Mouse (Mus musculus) liver, embryonic 12.5 days (tissue): ENCODE measurements around the gene Ap5b1. TPM values are rescaled to one million over a fixed set of nuclear protein-coding genes. Genes with fewer than 3 reads are reported as not detected.

Experiments used
- ATAC-seq: fragments of 200-750 bp; cut with Nextera tagmentation; 2 replicates; pipeline ENCODE4 v1.8.0; 2017; ENCODE audit warnings: moderate number of reproducible peaks, mild to moderate bottlenecking, moderate library complexity
- H3K27ac ChIP-seq: fragments of 300-500 bp; sonication (generic); 2 replicates; pipeline ENCODE4 v1.5.1; 2016; ENCODE audit warnings: mild to moderate bottlenecking
- H3K27me3 ChIP-seq: fragments of 300-500 bp; sonication (generic); replicated peaks from 2 replicates; pipeline ENCODE4 v1.6.1; 2016; ENCODE audit warnings: mild to moderate bottlenecking, moderate library complexity
- H3K36me3 ChIP-seq: fragments of 300-500 bp; sonication (generic); 2 replicates; pipeline ENCODE4 v1.6.1; 2016; ENCODE audit warnings: mild to moderate bottlenecking, moderate library complexity
- H3K4me1 ChIP-seq: fragments of 300-500 bp; sonication (generic); 2 replicates; pipeline ENCODE4 v1.6.1; 2016
- H3K4me2 ChIP-seq: fragments of 300-500 bp; sonication (generic); 2 replicates; pipeline ENCODE4 v1.6.1; 2016; ENCODE audit warnings: mild to moderate bottlenecking, moderate library complexity
- H3K4me3 ChIP-seq: fragments of 300-500 bp; sonication (generic); 2 replicates; pipeline ENCODE4 v1.5.1; 2016; ENCODE audit warnings: mild to moderate bottlenecking, moderate library complexity
- H3K9ac ChIP-seq: fragments of 300-500 bp; sonication (generic); 2 replicates; pipeline ENCODE4 v1.6.1; 2016; ENCODE audit warnings: mild to moderate bottlenecking, moderate library complexity
- H3K9me3 ChIP-seq: fragments of 300-500 bp; sonication (generic); replicated peaks from 2 replicates; pipeline ENCODE4 v1.6.1; 2016; ENCODE audit warnings: mild to moderate bottlenecking, moderate library complexity
- WGBS: fragments of 180-500 bp; shearing (Covaris S2); methylation state at CpG from one replicate; pipeline ENCODE4 v1.1.7; 2016; ENCODE audit not compliant: insufficient replicate concordance; 5-methylcytosine and 5-hydroxymethylcytosine counted together
- polyA plus RNA-seq: library from polyadenylated mRNA; unstranded; fragments of >200 nt; fragmentation: Nextera tagmentation; extraction: Ambion mirVana; gene quantifications from 2 replicates; pipeline ENCODE4 v1.2.1, GENCODE M21; 2016

Ap5b1 gene
- polyA plus RNA-seq, 1 experiment from 2014 or later: 3.4 TPM

GRCm38 (mm10) chr19:5568470-5569140 is 780 bp downstream of the Ap5b1 start:
- peak overlapping the region; percentile 81 for H3K4me3 ChIP-seq
- 6% methylated on average over 27 of the region's 27 CpGs for WGBS
- peaks cover 24% of the 10 kb centered on the region for H3K36me3 ChIP-seq
- ATAC-seq: peak; percentile 14
- no peaks in the 10 kb centered on the region for H3K9me3 ChIP-seq
- H3K27ac ChIP-seq: peak overlapping the region; percentile 93
- H3K4me1 ChIP-seq: peaks cover 41% of the 10 kb centered on the region
- peak overlapping the region; percentile 83 for H3K9ac ChIP-seq
- peaks cover 41% of the 10 kb centered on the region for H3K27me3 ChIP-seq
- H3K4me2 ChIP-seq: peak overlapping the region; percentile 98

- ATAC-seq: no peak
- H3K4me2 ChIP-seq: peak overlapping the region; percentile 98
- no peaks in the 10 kb centered on the region for H3K9me3 ChIP-seq
- H3K27ac ChIP-seq: no peak overlapping the region
- no peak overlapping the region for H3K4me3 ChIP-seq
- 79% methylated on average over 10 of the region's 10 CpGs for WGBS
- peaks cover 32% of the 10 kb centered on the region for H3K27me3 ChIP-seq
- peak overlapping the region; percentile 83; the same call in 1 of the 2 replicates for H3K9ac ChIP-seq
- H3K36me3 ChIP-seq: peaks cover 24% of the 10 kb centered on the region
- peaks cover 41% of the 10 kb centered on the region for H3K4me1 ChIP-seq
Observed at GRCm38 (mm10) chr19:5569521-5569920, 1.7 kb downstream of the Ap5b1 start.

- Histone ChIP-seq H3K27me3 (peaks cover 21% of the 10 kb centered on the region), H3K36me3 (peaks cover 24% of the 10 kb centered on the region), H3K27ac (no peak overlapping the region), H3K9ac (no peak overlapping the region), H3K9me3 (no peaks in the 10 kb centered on the region), H3K4me2 (peak overlapping the region; percentile 98), H3K4me3 (no peak overlapping the region), H3K4me1 (peaks cover 41% of the 10 kb centered on the region)
- ATAC-seq: no peak
- 86% methylated on average over 32 of the region's 32 CpGs for whole genome bisulfite sequencing
Observed at GRCm38 (mm10) chr19:5570353-5571246, 2.8 kb downstream of the Ap5b1 start.

- Histone ChIP-seq H3K36me3 (peaks cover 24% of the 10 kb centered on the region), H3K9ac (no peak overlapping the region), H3K27ac (peak overlapping the region; percentile 66), H3K4me2 (no peak overlapping the region), H3K4me1 (peaks cover 34% of the 10 kb centered on the region), H3K9me3 (no peaks in the 10 kb centered on the region), H3K4me3 (no peak overlapping the region), H3K27me3 (peaks cover 9% of the 10 kb centered on the region)
- no peak for ATAC-seq
- 47% methylated on average over 5 of the region's 5 CpGs for WGBS
Observed at GRCm38 (mm10) chr19:5571831-5572230, 4.0 kb downstream of the Ap5b1 start.

GRCm38 (mm10) chr19:5572331-5573125 is 4.7 kb downstream of the Ap5b1 start:
- no peak overlapping the region for H3K4me3 ChIP-seq
- peak overlapping the region; percentile 66 for H3K27ac ChIP-seq
- H3K36me3 ChIP-seq: peaks cover 24% of the 10 kb centered on the region
- 0 out of 2 replicates have a peak, but pooled peaks cover 6% of the 10 kb centered on the region for H3K27me3 ChIP-seq
- WGBS: 69% methylated on average over 19 of the region's 19 CpGs
- H3K4me1 ChIP-seq: peaks cover 28% of the 10 kb centered on the region
- H3K4me2 ChIP-seq: no peak overlapping the region
- no peaks in the 10 kb centered on the region for H3K9me3 ChIP-seq
- no peak for ATAC-seq
- no peak overlapping the region; the same call in 1 of the 2 replicates for H3K9ac ChIP-seq

- WGBS: 78% methylated on average over 1 of the region's 1 CpGs
- H3K4me2 ChIP-seq: no peak overlapping the region
- H3K9ac ChIP-seq: no peak overlapping the region
- no peak overlapping the region for H3K27ac ChIP-seq
- peaks cover 10% of the 10 kb centered on the region for H3K36me3 ChIP-seq
- peaks cover 9% of the 10 kb centered on the region for H3K4me1 ChIP-seq
- no peaks in the 10 kb centered on the region for H3K9me3 ChIP-seq
- peaks cover 9% of the 10 kb centered on the region; the same call in 1 of the 2 replicates for H3K27me3 ChIP-seq
- no peak for ATAC-seq
- H3K4me3 ChIP-seq: no peak overlapping the region
Observed at GRCm38 (mm10) chr19:5575336-5575735, 7.5 kb downstream of the Ap5b1 start.

GRCm38 (mm10) chr19:5579971-5580370 is 12.1 kb downstream of the Ap5b1 start:
- 67% methylated on average over 4 of the region's 4 CpGs for WGBS
- Histone ChIP-seq H3K9ac (no peak overlapping the region), H3K4me2 (no peak overlapping the region), H3K27ac (no peak overlapping the region), H3K4me3 (no peak overlapping the region), H3K36me3 (no peaks in the 10 kb centered on the region), H3K27me3 (peaks cover 17% of the 10 kb centered on the region; the same call in 1 of the 2 replicates), H3K9me3 (no peaks in the 10 kb centered on the region), H3K4me1 (no peaks in the 10 kb centered on the region)
- ATAC-seq: no peak

- ATAC-seq: no peak
- H3K9ac ChIP-seq: no peak overlapping the region
- WGBS: 58% methylated on average over 6 of the region's 6 CpGs
- no peak overlapping the region for H3K4me2 ChIP-seq
- peaks cover 1% of the 10 kb centered on the region; the same call in 1 of the 2 replicates for H3K4me1 ChIP-seq
- no peak overlapping the region for H3K4me3 ChIP-seq
- no peaks in the 10 kb centered on the region for H3K9me3 ChIP-seq
- no peak overlapping the region for H3K27ac ChIP-seq
- H3K27me3 ChIP-seq: peaks cover 23% of the 10 kb centered on the region; the same call in 1 of the 2 replicates
- H3K36me3 ChIP-seq: no peaks in the 10 kb centered on the region
Observed at GRCm38 (mm10) chr19:5580776-5581175, 13.0 kb downstream of the Ap5b1 start.

- WGBS: 62% methylated on average over 2 of the region's 2 CpGs
- no peak overlapping the region for H3K9ac ChIP-seq
- H3K27me3 ChIP-seq: peaks cover 25% of the 10 kb centered on the region; the same call in 1 of the 2 replicates
- H3K27ac ChIP-seq: no peak overlapping the region
- no peak overlapping the region for H3K4me3 ChIP-seq
- peaks cover 3% of the 10 kb centered on the region; the same call in 1 of the 2 replicates for H3K4me1 ChIP-seq
- no peaks in the 10 kb centered on the region for H3K9me3 ChIP-seq
- H3K4me2 ChIP-seq: no peak overlapping the region
- no peaks in the 10 kb centered on the region for H3K36me3 ChIP-seq
- no peak for ATAC-seq
Observed at GRCm38 (mm10) chr19:5581995-5582394, 14.2 kb downstream of the Ap5b1 start.

GRCm38 (mm10) chr19:5589159-5589558 is 21.3 kb downstream of the Ap5b1 start:
- Histone ChIP-seq H3K27ac (no peak overlapping the region), H3K9me3 (no peaks in the 10 kb centered on the region), H3K36me3 (no peaks in the 10 kb centered on the region), H3K4me2 (no peak overlapping the region), H3K9ac (no peak overlapping the region), H3K4me3 (no peak overlapping the region), H3K4me1 (peaks cover 3% of the 10 kb centered on the region; the same call in 1 of the 2 replicates), H3K27me3 (peaks cover 22% of the 10 kb centered on the region)
- 60% methylated on average over 9 of the region's 9 CpGs for WGBS
- no peak for ATAC-seq

GRCm38 (mm10) chr19:5591888-5592287 is 24.1 kb downstream of the Ap5b1 start:
- no peaks in the 10 kb centered on the region for H3K36me3 ChIP-seq
- no peaks in the 10 kb centered on the region for H3K4me1 ChIP-seq
- H3K9me3 ChIP-seq: no peaks in the 10 kb centered on the region
- no peak overlapping the region for H3K4me3 ChIP-seq
- no peak overlapping the region for H3K27ac ChIP-seq
- WGBS: 69% methylated on average over 6 of the region's 6 CpGs
- no peak for ATAC-seq
- H3K27me3 ChIP-seq: peaks cover 14% of the 10 kb centered on the region
- H3K9ac ChIP-seq: no peak overlapping the region
- no peak overlapping the region for H3K4me2 ChIP-seq
